Mouse (Mus musculus): ENCODE data around the gene Plin4. TPM values are rescaled to one million over a fixed set of nuclear protein-coding genes. Genes with fewer than 3 reads are reported as not detected.

Gene Plin4
- total and polyA plus RNA-seq, 2 experiments from 2014 or later, result 0.08 to 0.99 TPM

DNA sequence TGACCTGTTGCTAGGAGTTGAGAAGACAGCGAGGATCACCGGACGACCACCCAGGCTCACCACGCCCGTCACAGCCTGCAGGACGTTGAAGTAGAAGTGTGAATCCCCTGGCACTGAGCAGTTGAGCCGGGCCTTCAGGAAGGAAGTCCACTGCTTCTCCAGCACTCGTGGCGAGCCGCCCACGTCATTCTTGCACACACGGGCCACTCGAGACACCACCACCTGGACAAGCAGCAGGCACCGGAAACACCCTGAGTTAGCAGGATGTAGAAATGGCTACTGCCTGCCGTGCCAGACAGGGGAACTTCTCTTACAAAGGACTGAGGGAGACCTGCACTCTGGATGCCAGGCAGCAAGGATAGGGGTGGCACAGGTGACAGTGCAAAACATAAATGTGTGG, 18.6 kb upstream of the Plin4 start:
- ATAC-seq, result no peak
- H3K27me3 ChIP-seq (ENCODE audit: insufficient read depth, low read length), result no peaks in the 10 kb centered on the region
- H3K4me3 ChIP-seq (ENCODE audit: low read length), result no peak overlapping the region
- no peak overlapping the region for H3K9ac ChIP-seq (replicated peaks; ENCODE audit: low read length)
- H3K36me3 ChIP-seq (ENCODE audit: insufficient read depth, low read length), result peaks cover 47% of the 10 kb centered on the region
- H3K9me3 ChIP-seq (ENCODE audit: low read length), result no peaks in the 10 kb centered on the region
- H3K27ac ChIP-seq, result no peak overlapping the region
- TF ChIP-seq CTCF (IDR thresholded peaks at IDR 0.05; ENCODE audit: low read depth), result no peak
- WGBS, result 63% methylated on average over 15 of the region's 15 CpGs
- DNase-seq (ENCODE audit: low spot score), result no peak
- H3K4me1 ChIP-seq (ENCODE audit: insufficient read depth, low read length), result no peaks in the 10 kb centered on the region
- H3K4me2 ChIP-seq (ENCODE audit: low read depth, low read length), result no peak overlapping the region

DNA sequence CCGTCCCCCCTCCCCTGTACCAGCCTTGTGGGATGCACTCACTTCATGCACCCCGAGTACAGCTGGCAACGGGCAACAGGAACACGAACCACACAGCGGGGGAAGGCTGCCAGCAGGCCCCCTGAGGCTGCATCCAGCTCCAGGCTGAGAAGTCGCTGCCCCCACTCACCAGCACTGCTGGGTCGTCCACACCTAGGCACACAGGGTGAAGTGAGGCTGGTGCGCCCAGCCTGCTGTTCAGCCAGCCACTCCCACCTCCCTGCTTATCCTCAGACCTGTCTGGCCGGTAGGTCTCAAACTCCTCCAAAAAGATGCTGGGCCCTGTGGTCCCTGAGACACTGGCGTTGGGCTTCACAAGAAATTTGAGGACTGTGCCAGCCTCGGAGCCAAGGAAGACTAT, 16.6 kb upstream of the Plin4 start:
- Histone ChIP-seq H3K4me2 (ENCODE audit: low read depth, low read length) (no peak overlapping the region), H3K9me3 (ENCODE audit: low read length) (peaks cover 5% of the 10 kb centered on the region; the same call in 1 of the 2 replicates), H3K36me3 (ENCODE audit: insufficient read depth, low read length) (peaks cover 47% of the 10 kb centered on the region), H3K27ac (no peak overlapping the region), H3K9ac (replicated peaks; ENCODE audit: low read length) (no peak overlapping the region), H3K4me3 (ENCODE audit: low read length) (no peak overlapping the region), H3K27me3 (ENCODE audit: insufficient read depth, low read length) (no peaks in the 10 kb centered on the region), H3K4me1 (ENCODE audit: insufficient read depth, low read length) (no peaks in the 10 kb centered on the region)
- WGBS, result 73% methylated on average over 11 of the region's 11 CpGs
- no peak for ATAC-seq
- DNase-seq (ENCODE audit: low spot score), result no peak
- TF ChIP-seq CTCF (IDR thresholded peaks at IDR 0.05; ENCODE audit: low read depth), result no peak

DNA sequence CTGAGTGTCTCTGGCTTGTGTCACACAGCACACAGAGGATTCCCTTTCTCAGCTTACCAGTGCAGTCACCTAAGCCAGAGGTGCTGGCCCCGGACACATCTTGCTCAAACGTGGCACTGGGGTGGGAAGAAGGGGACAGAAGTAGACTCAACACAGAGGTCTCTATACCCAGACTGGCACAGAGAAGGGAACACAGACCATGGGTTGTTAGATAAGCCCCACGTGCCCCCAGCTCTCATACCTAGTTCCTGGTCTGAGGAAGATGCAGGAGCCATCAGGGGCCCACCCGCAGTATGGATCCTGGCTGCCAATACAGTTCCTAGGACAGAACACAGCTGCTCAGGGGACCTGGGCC, 15.7 kb upstream of the Plin4 start:
- Histone ChIP-seq H3K4me3 (ENCODE audit: low read length) (no peak overlapping the region), H3K4me2 (ENCODE audit: low read depth, low read length) (no peak overlapping the region), H3K36me3 (ENCODE audit: insufficient read depth, low read length) (peaks cover 38% of the 10 kb centered on the region), H3K9me3 (ENCODE audit: low read length) (peaks cover 5% of the 10 kb centered on the region; the same call in 1 of the 2 replicates), H3K27ac (no peak overlapping the region), H3K9ac (replicated peaks; ENCODE audit: low read length) (no peak overlapping the region), H3K4me1 (ENCODE audit: insufficient read depth, low read length) (no peaks in the 10 kb centered on the region), H3K27me3 (ENCODE audit: insufficient read depth, low read length) (peaks cover 5% of the 10 kb centered on the region; the same call in 1 of the 2 replicates)
- TF ChIP-seq CTCF (IDR thresholded peaks at IDR 0.05; ENCODE audit: low read depth), result no peak
- ATAC-seq, result no peak
- 90% methylated on average over 4 of the region's 4 CpGs for WGBS
- DNase-seq (ENCODE audit: low spot score), result no peak

DNA sequence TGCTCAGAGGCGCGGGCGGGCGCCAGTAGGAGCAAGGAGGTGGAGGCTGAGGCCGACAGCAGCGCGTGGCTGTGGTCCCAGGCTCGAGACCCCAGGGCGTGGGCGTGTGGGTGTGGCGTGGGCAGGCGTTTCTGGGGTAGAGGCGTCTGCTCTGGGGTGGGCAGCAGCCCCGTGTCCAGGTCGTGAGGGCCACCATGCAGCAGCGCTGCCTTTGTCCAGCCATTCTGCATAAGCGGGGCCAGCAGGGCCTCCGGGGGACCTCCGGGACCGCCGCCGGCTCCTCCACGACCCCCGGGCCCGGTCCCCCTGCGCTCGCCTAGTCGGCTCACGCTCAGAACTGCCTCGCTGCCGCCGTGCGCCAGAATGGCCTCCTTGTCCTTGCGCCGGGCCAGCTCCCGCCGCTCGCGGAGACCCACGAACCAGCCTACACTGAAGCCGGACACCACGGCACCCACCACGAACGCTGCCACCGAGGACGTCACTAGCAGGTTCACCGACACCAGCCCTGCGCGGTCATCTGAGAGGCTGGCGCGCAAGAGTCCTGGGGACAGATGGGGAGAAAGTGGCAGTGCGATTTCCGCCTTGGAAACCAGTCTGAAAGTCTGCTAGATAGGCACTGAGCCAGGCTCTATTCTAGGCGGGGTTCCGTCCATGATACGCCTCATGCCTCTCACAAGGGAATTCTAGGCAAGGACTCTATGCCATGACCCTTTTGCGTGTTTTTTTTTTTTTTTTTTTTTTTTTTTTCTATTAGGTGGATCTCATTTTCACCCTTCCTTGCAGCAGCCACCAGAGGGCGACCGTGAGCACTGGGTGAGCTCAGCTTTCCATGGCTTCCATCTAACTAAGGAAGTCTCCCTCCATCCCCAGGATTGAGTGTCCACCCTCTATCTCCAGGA, 15.0 kb upstream of the Plin4 start:
- peak; percentile 77 for TF ChIP-seq CTCF (IDR thresholded peaks at IDR 0.05; ENCODE audit: low read depth)
- Histone ChIP-seq H3K4me2 (ENCODE audit: low read depth, low read length) (peak overlapping the region; percentile 49), H3K27ac (no peak overlapping the region), H3K27me3 (ENCODE audit: insufficient read depth, low read length) (peaks cover 10% of the 10 kb centered on the region; the same call in 1 of the 2 replicates), H3K9me3 (ENCODE audit: low read length) (peaks cover 5% of the 10 kb centered on the region; the same call in 1 of the 2 replicates), H3K36me3 (ENCODE audit: insufficient read depth, low read length) (peaks cover 31% of the 10 kb centered on the region), H3K9ac (replicated peaks; ENCODE audit: low read length) (0 out of 2 replicates have a peak overlapping the region, but pooled peaks have one; percentile 13), H3K4me1 (ENCODE audit: insufficient read depth, low read length) (0 out of 2 replicates have a peak, but pooled peaks cover 3% of the 10 kb centered on the region), H3K4me3 (ENCODE audit: low read length) (peak overlapping the region; percentile 21)
- no peak for ATAC-seq
- WGBS, result 17% methylated on average over 49 of the region's 59 CpGs
- peak; percentile 63 for DNase-seq (ENCODE audit: low spot score)

DNA sequence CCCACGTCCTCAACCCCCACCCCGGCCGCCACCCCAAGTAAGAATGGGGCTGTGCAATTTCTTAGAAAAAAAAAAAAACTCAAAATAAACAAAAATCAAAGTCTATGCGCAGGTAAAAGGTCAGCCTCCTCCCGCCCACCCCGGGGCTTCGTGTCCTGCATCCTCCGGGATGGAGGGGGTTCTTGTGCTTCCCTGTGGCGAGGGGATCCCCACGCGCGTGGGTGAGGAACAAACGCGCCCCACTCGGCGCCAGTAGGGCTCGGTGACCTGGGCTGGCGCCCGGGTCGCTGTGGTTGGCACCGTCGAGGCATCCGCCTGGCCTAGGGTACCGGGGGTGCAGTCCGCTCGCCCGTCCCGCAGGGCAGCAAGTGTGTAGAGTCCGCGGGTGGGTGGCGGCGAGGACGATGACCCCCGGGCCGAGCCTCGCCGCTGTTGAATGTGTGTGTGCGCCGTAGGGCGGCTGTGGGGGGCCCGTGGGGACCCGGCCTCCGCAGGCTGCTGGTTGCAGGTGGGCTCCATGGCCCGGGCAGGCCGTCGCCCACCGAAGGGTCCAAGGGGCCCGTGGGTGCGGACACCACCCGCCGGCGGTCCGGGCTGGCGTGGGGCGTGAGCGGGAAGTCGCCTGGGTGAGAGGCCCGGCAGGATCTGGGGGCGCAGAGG, 14.2 kb upstream of the Plin4 start:
- no peak for ATAC-seq
- no peak for TF ChIP-seq CTCF (IDR thresholded peaks at IDR 0.05; ENCODE audit: low read depth)
- DNase-seq (ENCODE audit: low spot score), result no peak
- peaks cover 31% of the 10 kb centered on the region for H3K36me3 ChIP-seq (ENCODE audit: insufficient read depth, low read length)
- peaks cover 5% of the 10 kb centered on the region; the same call in 1 of the 2 replicates for H3K9me3 ChIP-seq (ENCODE audit: low read length)
- 0 out of 2 replicates have a peak overlapping the region, but pooled peaks have one; percentile 13 for H3K9ac ChIP-seq (replicated peaks; ENCODE audit: low read length)
- 0 out of 2 replicates have a peak overlapping the region, but pooled peaks have one; percentile 10 for H3K4me3 ChIP-seq (ENCODE audit: low read length)
- H3K27me3 ChIP-seq (ENCODE audit: insufficient read depth, low read length), result peaks cover 12% of the 10 kb centered on the region
- WGBS, result 51% methylated on average over 58 of the region's 59 CpGs
- H3K27ac ChIP-seq, result no peak overlapping the region
- peak overlapping the region; percentile 49 for H3K4me2 ChIP-seq (ENCODE audit: low read depth, low read length)
- 0 out of 2 replicates have a peak, but pooled peaks cover 3% of the 10 kb centered on the region for H3K4me1 ChIP-seq (ENCODE audit: insufficient read depth, low read length)

DNA sequence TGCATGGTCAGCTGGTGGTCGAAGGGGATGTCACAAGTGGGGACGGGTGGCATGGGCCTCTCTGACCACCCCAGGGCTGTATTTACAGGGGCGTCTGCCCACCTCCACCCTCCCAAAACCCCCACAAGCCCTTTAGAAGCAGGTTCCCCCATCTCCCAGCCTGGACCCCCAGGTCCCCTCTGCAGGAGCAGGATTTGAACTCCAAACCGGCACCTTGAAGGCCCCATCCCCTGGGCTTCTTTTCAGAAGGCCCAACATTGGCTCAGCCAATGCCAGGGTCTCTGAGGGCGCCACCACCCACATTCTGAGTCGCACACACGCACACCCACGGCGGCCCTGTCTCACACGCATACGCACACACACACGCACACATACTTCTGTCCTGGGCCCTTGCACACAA, 13.6 kb upstream of the Plin4 start:
- Histone ChIP-seq H3K4me1 (ENCODE audit: insufficient read depth, low read length) (0 out of 2 replicates have a peak, but pooled peaks cover 3% of the 10 kb centered on the region), H3K4me2 (ENCODE audit: low read depth, low read length) (no peak overlapping the region), H3K36me3 (ENCODE audit: insufficient read depth, low read length) (peaks cover 30% of the 10 kb centered on the region), H3K27me3 (ENCODE audit: insufficient read depth, low read length) (peaks cover 19% of the 10 kb centered on the region), H3K4me3 (ENCODE audit: low read length) (no peak overlapping the region), H3K9me3 (ENCODE audit: low read length) (peaks cover 5% of the 10 kb centered on the region; the same call in 1 of the 2 replicates), H3K27ac (no peak overlapping the region), H3K9ac (replicated peaks; ENCODE audit: low read length) (no peak overlapping the region)
- ATAC-seq (no peak), DNase-seq (ENCODE audit: low spot score) (no peak)
- WGBS, result 93% methylated on average over 12 of the region's 12 CpGs
- no peak for TF ChIP-seq CTCF (IDR thresholded peaks at IDR 0.05; ENCODE audit: low read depth)
